Mouse (Mus musculus) embryonic facial prominence, embryonic 14.5 days (tissue): ENCODE measurements at regions not wholly inside any gene's neighbourhood (a gene's known extent, or its start where the extent isn't known, plus 50 kb on each side); places are given as distances from the start of the nearest gene placed in this dataset.

Experiments used
- ATAC-seq: fragments of 200-750 bp; cut with Nextera tagmentation; 2 replicates; pipeline ENCODE4 v1.8.0; 2017; ENCODE audit warnings: low read depth, moderate number of reproducible peaks, moderate TSS enrichment
- DNase-seq: peaks from one replicate; pipeline ENCODE4 v3.0.0-alpha.2; 2015; ENCODE audit warnings: low spot score
- H3K27ac ChIP-seq: fragments of 300-500 bp; sonication (generic); replicated peaks from 2 replicates; pipeline ENCODE4 v1.5.1; 2014; ENCODE audit warnings: low read depth, mild to moderate bottlenecking, low read length, moderate library complexity
- H3K27me3 ChIP-seq: fragments of 300-500 bp; sonication (generic); replicated peaks from 2 replicates; pipeline ENCODE4 v1.6.1; 2014; ENCODE audit warnings: low read length; ENCODE audit not compliant: control insufficient read depth, insufficient read depth
- H3K36me3 ChIP-seq: fragments of 300-500 bp; sonication (generic); 2 replicates; pipeline ENCODE4 v1.6.1; 2014; ENCODE audit warnings: low read length, mixed read lengths; ENCODE audit not compliant: control insufficient read depth, insufficient read depth
- H3K4me1 ChIP-seq: fragments of 300-500 bp; sonication (generic); 2 replicates; pipeline ENCODE4 v1.6.1; 2014; ENCODE audit warnings: antibody characterized with exemption, low read length; ENCODE audit not compliant: control insufficient read depth, insufficient read depth
- H3K4me2 ChIP-seq: fragments of 300-500 bp; sonication (generic); 2 replicates; pipeline ENCODE4 v1.6.1; 2014; ENCODE audit warnings: low read depth, mild to moderate bottlenecking, low read length, moderate library complexity, mixed read lengths
- H3K4me3 ChIP-seq: fragments of 300-500 bp; sonication (generic); 2 replicates; pipeline ENCODE4 v1.5.1; 2014; ENCODE audit warnings: low read depth, mild to moderate bottlenecking, low read length
- H3K9ac ChIP-seq: fragments of 300-500 bp; sonication (generic); 2 replicates; pipeline ENCODE4 v1.6.1; 2014; ENCODE audit warnings: low read depth, mild to moderate bottlenecking, low read length, moderate library complexity, mixed read lengths
- H3K9me3 ChIP-seq: fragments of 300-500 bp; sonication (generic); 2 replicates; pipeline ENCODE4 v1.6.1; 2016; ENCODE audit warnings: low read length; ENCODE audit not compliant: control insufficient read depth
- whole genome bisulfite sequencing: fragments of 180-500 bp; shearing (Covaris S2); extraction: QIAGEN DNeasy Blood & Tissue Kit; methylation state at CpG from one replicate; pipeline ENCODE4 v1.1.7; 2014; 5-methylcytosine and 5-hydroxymethylcytosine counted together

DNA sequence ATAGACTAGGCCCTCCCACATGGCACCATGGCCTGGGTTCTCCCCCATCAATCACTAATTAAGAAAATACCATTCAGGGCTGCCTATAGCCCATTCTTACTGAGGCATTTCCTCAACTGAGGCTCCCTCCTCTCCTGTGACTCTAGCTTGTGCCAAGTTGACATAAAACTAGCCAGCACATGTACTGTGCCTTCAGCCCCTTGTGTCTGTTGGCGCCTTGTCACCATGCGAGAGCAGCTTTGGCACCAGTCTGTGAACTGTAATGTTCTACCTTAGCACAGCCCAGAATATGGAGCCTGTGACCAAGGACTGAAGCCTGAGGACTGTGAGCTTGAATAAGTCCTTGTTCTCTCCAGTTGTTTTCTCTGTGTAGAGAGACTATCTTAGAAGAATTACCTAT, 75.0 kb upstream of the Glce start:
- 89% methylated on average over 2 of the region's 2 CpGs for WGBS

DNA sequence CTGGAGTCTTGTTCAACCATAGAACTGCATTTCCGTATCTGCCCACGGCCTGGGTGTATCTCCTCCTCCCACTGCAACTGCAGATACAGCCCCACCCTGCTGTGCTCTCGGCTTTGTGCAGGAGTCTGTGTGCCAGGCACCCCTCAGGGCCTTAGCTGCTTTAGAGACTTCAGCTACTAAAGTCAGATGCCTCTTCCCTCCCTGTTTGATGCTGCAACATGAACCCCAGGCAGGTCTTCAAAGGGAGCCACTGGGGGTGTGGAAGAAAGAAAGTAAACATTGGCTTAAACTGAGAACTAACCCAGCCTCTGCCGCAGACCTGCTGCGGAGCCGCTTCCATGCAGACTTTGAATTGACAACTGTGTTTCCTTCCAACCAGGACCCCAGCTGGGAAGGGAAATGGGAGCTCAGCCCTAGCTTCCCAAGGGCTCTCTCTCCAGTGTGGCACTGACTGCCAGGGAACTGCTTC, 70.0 kb upstream of the Glce start:
- Histone ChIP-seq H3K4me3 (no peak overlapping the region), H3K4me2 (no peak overlapping the region), H3K4me1 (peaks cover 10% of the 10 kb centered on the region), H3K9me3 (no peaks in the 10 kb centered on the region), H3K27ac (no peak overlapping the region), H3K9ac (no peak overlapping the region), H3K27me3 (no peaks in the 10 kb centered on the region), H3K36me3 (no peaks in the 10 kb centered on the region)
- DNase-seq = peak; percentile 75
- 6% methylated on average over 6 of the region's 6 CpGs for WGBS
- peak; percentile 70 for ATAC-seq

More for the DNA sequence above, 75.0 kb upstream of the Glce start:
- Histone ChIP-seq H3K9me3 (no peaks in the 10 kb centered on the region), H3K4me3 (no peak overlapping the region), H3K36me3 (no peaks in the 10 kb centered on the region), H3K9ac (no peak overlapping the region), H3K4me2 (no peak overlapping the region), H3K27ac (no peak overlapping the region), H3K27me3 (no peaks in the 10 kb centered on the region), H3K4me1 (peaks cover 2% of the 10 kb centered on the region)
- no peak for DNase-seq
- ATAC-seq = no peak

DNA sequence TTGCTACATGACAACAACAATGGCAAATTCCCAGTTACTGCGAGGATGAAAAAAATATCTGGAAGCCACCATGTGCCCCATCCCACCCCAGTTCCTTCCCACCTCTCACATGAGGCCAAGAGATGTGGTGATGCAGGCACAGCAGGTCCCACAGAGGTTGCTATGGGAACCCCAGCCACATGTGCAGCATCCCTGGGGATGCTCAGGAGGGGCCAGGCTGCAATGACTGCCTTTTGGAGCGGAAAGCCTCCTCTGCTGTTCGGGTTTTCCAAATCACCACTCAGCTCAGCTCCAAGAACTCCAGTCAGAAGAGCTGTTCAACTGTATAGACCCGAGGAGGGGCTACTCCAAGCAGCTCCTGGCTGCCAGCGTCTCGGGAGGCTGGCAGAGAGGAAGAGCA, 68.0 kb upstream of the Glce start:
- H3K9ac ChIP-seq = no peak overlapping the region
- DNase-seq (peak; percentile 30), ATAC-seq (no peak; the same call in 1 of the 2 replicates)
- no peaks in the 10 kb centered on the region for H3K27me3 ChIP-seq
- peaks cover 10% of the 10 kb centered on the region for H3K4me1 ChIP-seq
- H3K36me3 ChIP-seq = no peaks in the 10 kb centered on the region
- no peak overlapping the region for H3K27ac ChIP-seq
- H3K9me3 ChIP-seq = no peaks in the 10 kb centered on the region
- no peak overlapping the region for H3K4me3 ChIP-seq
- 32% methylated on average over 6 of the region's 6 CpGs for WGBS
- H3K4me2 ChIP-seq = no peak overlapping the region

DNA sequence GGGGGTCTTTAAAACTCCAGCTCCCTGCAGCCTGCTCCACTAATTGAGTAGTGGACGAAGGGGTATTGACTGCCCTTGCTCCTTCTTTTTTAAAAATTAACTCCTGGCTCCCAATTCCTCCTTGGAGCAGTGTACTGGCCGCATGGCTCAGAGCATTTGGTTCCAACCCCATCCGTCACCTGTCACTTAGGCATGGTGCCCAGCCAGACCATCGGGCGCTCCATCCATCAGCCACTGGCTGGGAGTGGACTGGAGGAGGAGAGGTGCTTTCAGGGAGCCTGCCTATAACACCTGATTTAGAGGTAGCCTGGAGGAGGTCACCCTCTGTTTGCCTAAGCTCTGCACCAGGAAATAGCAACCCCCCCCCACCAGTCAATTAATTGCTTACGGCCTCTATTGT, 66.4 kb upstream of the Glce start:
- Histone ChIP-seq H3K9me3 (no peaks in the 10 kb centered on the region), H3K27ac (no peak overlapping the region), H3K9ac (no peak overlapping the region), H3K4me2 (no peak overlapping the region), H3K4me1 (peaks cover 10% of the 10 kb centered on the region), H3K36me3 (no peaks in the 10 kb centered on the region), H3K27me3 (no peaks in the 10 kb centered on the region), H3K4me3 (no peak overlapping the region)
- WGBS = 57% methylated on average over 6 of the region's 6 CpGs
- DNase-seq (no peak), ATAC-seq (no peak)

DNA sequence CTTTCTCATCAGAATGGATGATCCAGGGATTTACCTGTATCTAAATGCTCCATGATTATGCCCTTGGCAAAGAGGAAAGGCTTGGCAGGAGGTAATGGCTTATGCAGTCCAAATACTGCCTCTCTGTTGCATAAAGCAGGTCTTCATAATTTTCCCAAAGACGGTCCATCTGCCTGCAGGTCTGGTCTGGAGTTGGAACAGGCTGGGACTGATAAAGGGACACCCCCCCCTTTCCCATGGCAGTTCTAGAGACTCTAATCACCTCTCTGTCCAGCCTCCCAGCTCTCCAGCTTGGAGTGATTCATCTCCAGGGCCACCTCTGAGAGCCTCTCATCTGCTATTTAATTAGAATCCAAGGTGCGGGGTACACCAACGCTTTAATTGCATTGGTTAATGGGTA, 65.9 kb upstream of the Glce start:
- DNase-seq (no peak), ATAC-seq (no peak)
- Histone ChIP-seq H3K4me3 (no peak overlapping the region), H3K27me3 (no peaks in the 10 kb centered on the region), H3K9me3 (no peaks in the 10 kb centered on the region), H3K4me1 (peaks cover 10% of the 10 kb centered on the region), H3K9ac (no peak overlapping the region), H3K4me2 (no peak overlapping the region), H3K36me3 (no peaks in the 10 kb centered on the region), H3K27ac (no peak overlapping the region)
- WGBS = 79% methylated on average over 3 of the region's 3 CpGs

DNA sequence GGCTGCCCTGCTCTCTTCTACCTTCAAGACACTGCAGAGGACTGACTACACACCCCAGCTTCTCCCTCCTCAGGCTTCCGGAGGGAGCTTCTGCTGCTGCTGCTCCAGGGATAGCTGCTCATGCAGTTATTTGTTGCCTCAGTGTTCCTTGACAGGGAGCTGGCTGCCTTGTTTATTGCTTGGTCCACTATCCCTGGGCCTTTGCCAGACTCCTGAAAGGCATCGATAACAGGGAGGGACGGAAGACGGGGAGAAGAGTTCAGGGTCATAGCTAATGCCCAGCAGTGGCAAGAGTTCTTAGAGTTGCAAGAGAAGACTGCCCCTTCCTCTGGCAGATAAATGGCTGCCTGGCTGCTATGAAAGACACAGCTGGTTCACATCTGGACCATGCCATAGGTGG, 64.4 kb upstream of the Glce start:
- WGBS = 68% methylated on average over 4 of the region's 4 CpGs
- H3K9ac ChIP-seq = no peak overlapping the region
- H3K9me3 ChIP-seq = no peaks in the 10 kb centered on the region

DNA sequence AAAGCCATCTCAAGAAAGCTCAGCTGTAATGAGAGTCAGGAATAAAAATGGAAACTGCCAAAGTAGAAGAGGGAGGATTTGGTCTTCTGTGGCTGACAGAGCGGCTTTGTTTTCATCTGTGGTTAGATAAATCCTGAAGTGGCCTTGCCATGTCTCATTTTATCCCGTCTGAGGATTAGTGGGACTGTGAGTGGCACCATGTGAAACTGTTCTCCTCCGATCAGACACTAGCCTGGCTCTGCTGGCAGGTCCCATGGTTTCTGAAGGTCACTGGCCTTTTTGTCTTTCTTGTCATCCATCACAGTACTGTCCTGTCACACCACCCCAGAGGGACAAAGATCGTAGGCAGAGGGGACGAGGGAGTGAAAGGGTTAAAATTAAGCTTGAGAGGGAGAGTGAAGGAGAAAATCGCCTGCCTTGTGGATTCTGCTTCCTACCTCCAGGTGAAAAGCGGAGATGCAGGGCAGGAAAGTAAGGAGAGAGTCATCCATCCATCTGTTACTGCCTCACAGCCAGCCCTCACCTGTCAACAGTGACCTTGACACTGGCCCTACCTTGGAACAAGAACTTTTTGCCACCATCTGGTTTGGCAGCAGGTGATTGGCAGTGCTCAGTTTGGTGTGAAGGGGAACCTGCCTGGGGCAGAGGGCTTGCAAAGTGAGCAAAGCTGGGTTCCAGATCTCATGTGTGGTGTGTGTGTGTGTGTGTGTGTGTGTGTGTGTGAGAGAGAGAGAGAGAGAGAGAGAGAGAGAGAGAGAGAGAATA, 63.2 kb upstream of the Glce start:
- Histone ChIP-seq H3K4me1 (no peaks in the 10 kb centered on the region), H3K4me3 (no peak overlapping the region), H3K27ac (no peak overlapping the region), H3K9me3 (no peaks in the 10 kb centered on the region), H3K36me3 (no peaks in the 10 kb centered on the region), H3K9ac (no peak overlapping the region), H3K27me3 (no peaks in the 10 kb centered on the region), H3K4me2 (no peak overlapping the region)
- no peak for DNase-seq
- WGBS = 35% methylated on average over 7 of the region's 7 CpGs
- no peak for ATAC-seq

More for the DNA sequence above, 64.4 kb upstream of the Glce start:
- no peak overlapping the region for H3K27ac ChIP-seq
- H3K4me3 ChIP-seq = no peak overlapping the region
- DNase-seq (no peak), ATAC-seq (no peak)
- H3K27me3 ChIP-seq = no peaks in the 10 kb centered on the region
- no peaks in the 10 kb centered on the region for H3K36me3 ChIP-seq
- peaks cover 2% of the 10 kb centered on the region; the same call in 1 of the 2 replicates for H3K4me1 ChIP-seq
- H3K4me2 ChIP-seq = no peak overlapping the region

DNA sequence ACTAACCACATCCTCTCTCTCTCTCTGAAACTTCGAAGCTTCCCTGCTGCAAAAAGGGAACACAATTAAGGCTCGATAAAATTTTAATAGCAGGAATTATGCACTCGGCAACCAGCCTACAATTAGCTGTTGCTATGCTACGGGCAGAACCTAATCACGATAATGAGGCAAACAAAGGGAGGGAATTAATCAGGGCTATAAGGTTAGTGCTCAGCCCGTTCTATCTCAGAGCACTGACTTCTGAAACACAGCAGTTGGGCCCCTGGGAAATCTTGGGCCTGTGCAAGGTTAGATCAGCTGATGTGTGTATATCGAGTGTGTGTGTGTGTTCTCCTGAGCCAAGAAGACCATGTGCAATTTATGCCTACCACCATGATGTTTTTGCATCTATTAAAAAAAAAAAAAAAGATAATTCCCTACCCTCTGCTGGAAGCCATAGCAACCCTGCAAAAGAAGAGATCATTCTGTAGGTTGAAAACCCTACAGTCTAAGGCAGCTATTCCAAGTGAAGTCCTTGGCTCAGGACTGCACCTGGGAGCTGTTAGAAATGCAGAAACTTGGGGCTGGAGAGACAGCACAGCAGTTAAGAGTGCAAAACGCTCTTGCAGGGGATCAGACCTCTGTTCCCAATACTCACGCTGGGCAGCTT, 58.9 kb upstream of the Glce start:
- DNase-seq = peak; percentile 57
- 39% methylated on average over 9 of the region's 9 CpGs for whole genome bisulfite sequencing
- H3K36me3 ChIP-seq = no peaks in the 10 kb centered on the region
- no peak overlapping the region for H3K4me2 ChIP-seq
- H3K9me3 ChIP-seq = no peaks in the 10 kb centered on the region
- H3K27me3 ChIP-seq = no peaks in the 10 kb centered on the region
- no peak overlapping the region for H3K9ac ChIP-seq
- H3K4me1 ChIP-seq = no peaks in the 10 kb centered on the region
- H3K4me3 ChIP-seq = no peak overlapping the region
- no peak overlapping the region for H3K27ac ChIP-seq
- peak; percentile 80 for ATAC-seq
